Mouse (Mus musculus) midbrain, embryonic 11.5 days (tissue): ENCODE results near the gene Zfp750. TPM values are rescaled to one million over a fixed set of nuclear protein-coding genes. Genes with fewer than 3 reads are reported as not detected.

Source experiments
- ATAC-seq: fragments of 200-750 bp; cut with Nextera tagmentation; 2 replicates; pipeline ENCODE4 v1.8.0; 2017; ENCODE audit warnings: moderate TSS enrichment, moderate library complexity; ENCODE audit not compliant: low FRiP score
- DNase-seq: peaks from one replicate; pipeline ENCODE4 v3.0.0; 2015; ENCODE audit warnings: low spot score; ENCODE audit errors: missing footprints
- H3K27ac ChIP-seq: fragments of 300-500 bp; sonication (generic); 2 replicates; pipeline ENCODE4 v1.5.1; 2014; ENCODE audit warnings: low read depth, low read length
- H3K27me3 ChIP-seq: fragments of 300-500 bp; sonication (generic); 2 replicates; pipeline ENCODE4 v1.6.1; 2014; ENCODE audit warnings: mild to moderate bottlenecking, low read length, moderate library complexity, mixed read lengths; ENCODE audit not compliant: control insufficient read depth, insufficient read depth
- H3K36me3 ChIP-seq: fragments of 300-500 bp; sonication (generic); 2 replicates; pipeline ENCODE4 v1.6.1; 2014; ENCODE audit warnings: mild to moderate bottlenecking, low read length, moderate library complexity, mixed read lengths; ENCODE audit not compliant: control insufficient read depth, insufficient read depth
- H3K4me1 ChIP-seq: fragments of 300-500 bp; sonication (generic); 2 replicates; pipeline ENCODE4 v1.6.1; 2014; ENCODE audit warnings: low read length; ENCODE audit not compliant: control insufficient read depth, insufficient read depth
- H3K4me2 ChIP-seq: fragments of 300-500 bp; sonication (generic); 2 replicates; pipeline ENCODE4 v1.6.1; 2014; ENCODE audit warnings: mild to moderate bottlenecking, moderate library complexity
- H3K4me3 ChIP-seq: fragments of 300-500 bp; sonication (generic); 2 replicates; pipeline ENCODE4 v1.5.1; 2014; ENCODE audit warnings: low read depth, low read length
- H3K9ac ChIP-seq: fragments of 300-500 bp; sonication (generic); 2 replicates; pipeline ENCODE4 v1.6.1; 2014; ENCODE audit warnings: low read length
- H3K9me3 ChIP-seq: fragments of 300-500 bp; sonication (generic); 2 replicates; pipeline ENCODE4 v1.6.1; 2016; ENCODE audit warnings: low read length; ENCODE audit not compliant: control insufficient read depth
- WGBS: fragments of 180-500 bp; shearing (Covaris S2); extraction: QIAGEN DNeasy Blood & Tissue Kit; methylation state at CpG from one replicate; pipeline ENCODE4 v1.1.7; 2014; 5-methylcytosine and 5-hydroxymethylcytosine counted together
- polyA plus RNA-seq: library from polyadenylated mRNA; unstranded; fragments of >200 nt; fragmentation: Nextera tagmentation; extraction: Ambion mirVana; gene quantifications from 2 replicates; pipeline ENCODE4 v1.2.1, GENCODE M21; 2014

Zfp750 gene
- polyA plus RNA-seq, 1 experiment from 2014 or later = 0.20 TPM

DNA sequence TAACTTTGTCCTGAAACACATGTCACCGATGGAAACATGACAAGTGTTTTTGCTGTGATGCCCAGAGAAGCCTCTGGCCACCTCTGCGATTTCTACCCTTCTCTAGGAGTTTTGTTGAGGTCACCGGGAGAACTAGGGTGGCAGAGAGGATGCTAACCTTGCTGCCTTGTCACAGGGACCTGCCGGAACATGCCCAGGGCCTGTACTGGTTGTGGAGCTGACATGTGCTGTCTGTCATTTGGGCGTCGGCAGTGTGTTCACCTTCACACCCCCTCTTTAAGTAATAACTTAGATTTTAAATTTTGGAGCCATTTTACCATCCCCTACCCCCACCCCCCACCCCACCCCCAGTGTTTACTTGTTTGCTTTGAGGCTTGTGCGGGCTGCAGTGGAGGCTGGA lies 570 bp upstream of the Zfp750 start:
- H3K9me3 ChIP-seq = no peaks in the 10 kb centered on the region
- H3K4me3 ChIP-seq = no peak overlapping the region
- H3K36me3 ChIP-seq = no peaks in the 10 kb centered on the region
- ATAC-seq (no peak), DNase-seq (no peak)
- H3K27ac ChIP-seq = no peak overlapping the region
- H3K9ac ChIP-seq = no peak overlapping the region
- 83% methylated on average over 7 of the region's 7 CpGs for WGBS
- no peak overlapping the region for H3K4me2 ChIP-seq
- no peaks in the 10 kb centered on the region for H3K4me1 ChIP-seq
- H3K27me3 ChIP-seq = no peaks in the 10 kb centered on the region

DNA sequence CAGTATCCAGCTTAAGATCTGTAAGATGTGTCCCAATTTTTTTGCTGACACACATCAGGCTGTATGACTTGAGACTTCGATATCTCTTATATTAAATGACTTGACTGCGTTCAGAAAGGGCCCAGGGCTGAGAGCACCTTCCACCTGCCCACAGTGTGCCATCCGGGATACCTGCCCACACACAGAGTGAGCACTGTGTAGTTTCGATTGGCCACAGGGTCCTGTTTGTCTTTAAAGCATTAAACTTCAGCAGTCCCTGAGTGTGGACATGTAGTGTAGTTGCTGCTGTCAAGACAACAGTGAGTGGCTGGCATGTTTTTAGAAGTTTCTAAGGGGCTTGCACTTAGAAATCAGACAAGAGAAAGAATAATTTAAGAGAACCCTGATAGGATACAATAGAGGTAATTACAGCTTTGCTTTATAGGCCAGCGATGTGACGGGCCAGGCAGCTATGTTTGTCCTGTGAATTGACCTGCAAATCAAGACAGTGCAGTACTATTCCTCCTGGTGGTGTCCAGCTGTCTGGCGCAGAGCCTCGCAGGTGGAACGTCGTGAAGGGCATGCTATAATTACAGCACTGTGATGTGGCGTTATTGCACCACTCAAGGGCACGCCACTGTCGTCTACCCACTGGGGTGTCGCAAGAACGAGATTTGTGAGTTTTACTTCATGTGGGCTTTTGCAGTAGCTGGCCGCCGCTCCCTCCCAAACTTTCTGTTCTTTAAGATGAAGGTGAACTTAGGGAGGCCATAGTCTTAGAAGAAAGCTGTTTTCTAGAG lies 1.3 kb downstream of the Zfp750 start:
- Histone ChIP-seq H3K9ac (no peak overlapping the region), H3K27me3 (no peaks in the 10 kb centered on the region), H3K4me2 (no peak overlapping the region), H3K27ac (no peak overlapping the region), H3K36me3 (no peaks in the 10 kb centered on the region), H3K4me1 (no peaks in the 10 kb centered on the region), H3K9me3 (no peaks in the 10 kb centered on the region), H3K4me3 (no peak overlapping the region)
- WGBS = 90% methylated on average over 17 of the region's 17 CpGs
- peak; percentile 47 for DNase-seq
- no peak for ATAC-seq

- DNase-seq = peak; percentile 41
- Histone ChIP-seq H3K9me3 (no peaks in the 10 kb centered on the region), H3K36me3 (no peaks in the 10 kb centered on the region), H3K27me3 (no peaks in the 10 kb centered on the region), H3K4me1 (no peaks in the 10 kb centered on the region), H3K4me3 (no peak overlapping the region), H3K9ac (no peak overlapping the region), H3K27ac (no peak overlapping the region), H3K4me2 (no peak overlapping the region)
- 95% methylated on average over 3 of the region's 3 CpGs for WGBS
- ATAC-seq = no peak
Observed at GRCm38 (mm10) chr11:121516906-121517305, 2.2 kb downstream of the Zfp750 start.

DNA sequence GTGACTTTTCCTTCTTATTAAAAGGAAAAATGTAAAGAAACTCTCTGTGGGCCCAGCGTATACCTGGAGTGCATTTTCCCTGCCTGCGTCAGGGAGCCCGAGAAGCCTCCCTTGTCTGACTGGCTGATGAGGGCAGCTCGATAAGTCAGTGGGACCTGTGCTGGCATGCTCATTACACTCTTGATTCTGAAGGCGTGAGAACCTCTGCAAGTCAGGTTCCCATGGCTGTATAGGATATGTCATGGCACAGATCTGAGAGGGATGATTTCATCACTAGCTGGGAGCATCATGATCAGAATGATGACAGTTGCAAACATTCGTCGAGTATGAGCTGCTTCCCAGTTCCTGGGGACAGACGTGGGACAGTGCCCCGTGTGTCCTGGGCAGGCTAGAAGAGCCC lies 3.1 kb downstream of the Zfp750 start:
- Histone ChIP-seq H3K4me2 (no peak overlapping the region), H3K9me3 (no peaks in the 10 kb centered on the region), H3K4me1 (no peaks in the 10 kb centered on the region), H3K27ac (no peak overlapping the region), H3K9ac (no peak overlapping the region), H3K36me3 (no peaks in the 10 kb centered on the region), H3K27me3 (no peaks in the 10 kb centered on the region), H3K4me3 (no peak overlapping the region)
- DNase-seq = peak; percentile 64
- WGBS = 94% methylated on average over 9 of the region's 9 CpGs
- ATAC-seq = no peak

DNA sequence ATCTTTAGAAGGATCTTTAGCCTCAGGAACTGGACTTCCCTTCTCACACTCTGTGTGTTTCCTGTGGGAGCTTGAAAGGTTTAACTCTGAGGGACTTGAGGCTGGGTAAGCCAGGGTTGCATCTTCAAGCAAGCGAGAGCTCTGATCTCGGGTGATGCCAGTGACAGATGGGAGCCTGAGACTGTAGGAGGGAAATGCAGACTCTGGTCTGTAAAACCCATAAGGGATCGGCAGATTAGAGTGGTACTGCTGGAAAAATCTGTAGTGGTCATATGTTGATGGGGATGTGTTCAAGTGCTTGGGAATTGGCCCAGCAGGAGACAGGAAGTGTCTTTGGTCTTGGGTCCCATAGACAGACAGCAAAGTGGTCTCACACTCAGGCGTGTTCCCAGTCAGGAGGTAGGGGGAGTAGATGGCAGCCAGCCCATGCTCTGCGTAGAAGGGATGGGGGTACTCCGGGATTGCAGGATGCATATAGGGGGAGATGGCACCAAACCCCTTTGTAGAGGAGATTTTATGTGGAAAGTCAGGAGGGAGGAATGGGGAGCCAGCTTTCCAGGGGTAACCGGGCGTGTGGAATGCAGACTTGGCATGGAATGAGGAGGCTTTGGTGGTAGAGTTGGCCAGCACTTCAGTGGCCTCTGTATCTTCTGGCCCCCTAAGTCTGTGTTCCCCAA lies 6.1 kb downstream of the Zfp750 start:
- no peak for ATAC-seq
- Histone ChIP-seq H3K9ac (no peak overlapping the region), H3K27me3 (no peaks in the 10 kb centered on the region), H3K4me3 (no peak overlapping the region), H3K9me3 (no peaks in the 10 kb centered on the region), H3K4me2 (no peak overlapping the region), H3K27ac (no peak overlapping the region), H3K4me1 (no peaks in the 10 kb centered on the region), H3K36me3 (no peaks in the 10 kb centered on the region)
- 91% methylated on average over 8 of the region's 8 CpGs for WGBS
- peak; percentile 10 for DNase-seq

DNA sequence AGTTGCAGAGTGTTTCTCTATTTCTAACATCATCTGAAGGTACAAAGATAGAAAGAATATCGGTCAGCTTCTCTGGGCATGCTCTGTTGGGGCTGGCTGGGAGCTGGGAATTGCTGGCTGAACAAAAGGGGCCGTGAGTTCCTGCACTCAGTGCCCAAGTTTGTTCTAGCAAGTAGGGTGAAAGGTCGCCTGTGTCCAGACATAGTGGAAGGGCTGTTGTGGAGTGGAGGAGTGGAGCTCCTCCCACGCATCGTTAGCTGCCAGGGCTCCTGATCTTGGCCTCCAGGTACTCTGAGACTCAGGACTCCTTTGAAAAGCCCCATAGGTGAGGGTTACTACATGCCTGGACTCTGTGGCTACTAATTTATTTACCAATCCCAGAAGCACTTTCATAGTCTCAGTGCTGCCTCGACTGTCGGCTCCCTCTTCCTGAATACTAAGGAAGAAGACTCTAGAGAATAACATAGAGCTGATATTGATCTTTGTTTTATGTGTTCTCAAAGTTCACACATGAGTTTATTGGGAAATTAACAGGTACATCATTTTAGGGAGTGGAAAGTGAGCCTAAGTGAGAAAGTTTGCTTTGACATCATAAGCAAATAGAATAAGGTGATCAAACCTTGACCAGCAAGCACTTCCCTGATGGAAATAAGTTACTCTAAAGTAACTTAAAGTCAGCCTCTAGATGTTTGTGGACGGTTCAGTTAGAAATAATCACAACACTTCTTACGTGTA lies 8.5 kb downstream of the Zfp750 start:
- H3K27ac ChIP-seq = no peak overlapping the region
- WGBS = 79% methylated on average over 9 of the region's 9 CpGs
- no peak overlapping the region for H3K4me2 ChIP-seq
- H3K4me1 ChIP-seq = no peaks in the 10 kb centered on the region
- no peaks in the 10 kb centered on the region for H3K27me3 ChIP-seq
- no peaks in the 10 kb centered on the region for H3K9me3 ChIP-seq
- H3K36me3 ChIP-seq = no peaks in the 10 kb centered on the region
- DNase-seq (no peak), ATAC-seq (no peak)
- H3K9ac ChIP-seq = no peak overlapping the region
- no peak overlapping the region for H3K4me3 ChIP-seq

- no peak overlapping the region for H3K4me2 ChIP-seq
- DNase-seq (no peak), ATAC-seq (no peak)
- no peaks in the 10 kb centered on the region for H3K4me1 ChIP-seq
- 90% methylated on average over 4 of the region's 4 CpGs for WGBS
- H3K36me3 ChIP-seq = no peaks in the 10 kb centered on the region
- H3K4me3 ChIP-seq = no peak overlapping the region
- H3K9ac ChIP-seq = no peak overlapping the region
- no peak overlapping the region for H3K27ac ChIP-seq
- no peaks in the 10 kb centered on the region for H3K27me3 ChIP-seq
- H3K9me3 ChIP-seq = no peaks in the 10 kb centered on the region
Observed at GRCm38 (mm10) chr11:121508478-121508877, 10.7 kb downstream of the Zfp750 start.

DNA sequence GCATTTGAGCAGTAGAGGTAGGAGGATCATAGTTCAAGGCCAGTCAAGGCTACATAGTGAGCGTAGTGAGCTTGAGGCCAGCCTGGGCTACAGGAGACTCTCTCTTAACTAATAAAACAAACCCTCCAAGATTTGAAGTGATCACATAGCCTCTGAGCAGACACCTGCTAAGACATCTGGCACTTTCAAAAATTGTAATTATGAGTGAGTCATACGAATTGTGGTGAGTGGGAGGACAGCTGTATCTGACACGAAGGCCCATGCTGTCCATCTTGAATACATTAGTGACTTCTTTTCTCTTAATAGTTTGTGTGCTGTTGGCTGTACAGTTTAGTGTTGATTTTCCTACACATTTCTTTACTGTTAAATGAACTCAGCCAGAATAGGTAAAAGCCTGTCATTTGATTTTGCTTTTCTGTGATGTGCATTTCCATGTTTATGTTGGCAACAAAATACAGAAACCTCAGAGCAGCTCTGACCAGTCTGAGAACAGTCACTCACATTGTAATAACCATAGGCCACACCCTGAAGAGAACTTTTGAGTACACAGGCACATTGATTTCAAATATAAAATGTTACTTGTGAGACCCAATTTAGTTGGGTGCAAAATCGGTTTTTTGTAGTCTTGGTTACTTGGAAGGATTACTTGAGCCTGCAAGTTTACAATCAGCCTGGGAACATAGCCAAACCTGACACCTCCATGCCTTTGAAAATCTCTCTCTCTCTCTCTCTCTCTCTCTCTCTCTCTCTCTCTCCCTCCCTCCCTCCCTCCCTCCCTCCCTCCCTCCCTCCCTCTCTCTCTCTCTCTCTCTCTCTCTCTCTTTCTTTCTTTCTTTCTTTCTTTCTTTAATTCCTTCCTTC lies 16.9 kb downstream of the Zfp750 start:
- H3K27ac ChIP-seq = no peak overlapping the region
- H3K4me1 ChIP-seq = no peaks in the 10 kb centered on the region
- 85% methylated on average over 4 of the region's 4 CpGs for WGBS
- no peak overlapping the region for H3K4me2 ChIP-seq
- no peak for ATAC-seq
- H3K4me3 ChIP-seq = no peak overlapping the region
- no peaks in the 10 kb centered on the region for H3K9me3 ChIP-seq
- H3K27me3 ChIP-seq = no peaks in the 10 kb centered on the region
- no peak overlapping the region for H3K9ac ChIP-seq
- DNase-seq = no peak
- no peaks in the 10 kb centered on the region; the same call in 1 of the 2 replicates for H3K36me3 ChIP-seq
